Mouse (Mus musculus): ENCODE data around the gene Vmn1r158.
"Not testable (repeated sequence)": the region's sequence is repeated elsewhere in the genome, so short reads cannot be mapped to it uniquely, and the experiment has no call there.

Gene Vmn1r158

GRCm38 (mm10) chr7:22790682-22791081 lies at the start of gene Vmn1r158:
TSS of gene Vmn1r158 (minus strand) at chr7:22790782.
- DNase-seq (ENCODE audit: low read depth), result not testable (repeated sequence)

DNA sequence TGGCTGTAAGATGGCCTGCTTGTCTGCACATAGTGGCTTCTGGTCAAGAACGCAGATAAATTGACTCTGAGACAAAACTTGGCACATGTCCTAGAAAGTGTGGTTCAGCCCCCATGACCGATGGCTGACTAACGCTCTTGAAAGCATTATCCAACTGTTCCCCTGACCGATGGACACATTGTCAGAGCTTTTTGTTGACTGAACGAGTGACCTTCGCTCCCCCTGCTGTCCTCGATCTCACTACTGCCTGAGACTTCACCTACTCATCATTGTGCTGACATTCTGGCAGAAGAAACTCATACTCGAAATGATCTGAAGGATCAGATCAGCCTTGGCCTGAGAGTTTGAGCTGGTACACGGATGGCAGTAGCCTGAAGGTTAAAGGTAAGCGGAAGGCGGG lies 14.6 kb downstream of the Vmn1r158 start:
- not testable (repeated sequence) for DNase-seq (ENCODE audit: low read depth)

GRCm38 (mm10) chr7:22761397-22761796 lies 29.2 kb downstream of the Vmn1r158 start, which contains the start of gene Vmn1r157:
TSS of gene Vmn1r157 (plus strand) at chr7:22761697.
- DNase-seq (ENCODE audit: low read depth), result not testable (repeated sequence)
